Mouse (Mus musculus) cerebellum, adult (tissue): ENCODE data around the gene Prg2.
A peak's percentile ranks its signal among the peaks of the same experiment; 100 is the strongest.

Source experiments
- ATAC-seq: cut with Nextera tagmentation; 2 replicates; pipeline ENCODE4 v1.9.2; 2017; ENCODE audit warnings: mild to moderate bottlenecking, moderate library complexity, mixed read lengths; ENCODE audit not compliant: insufficient number of reproducible peaks, low FRiP score, low TSS enrichment

Gene Prg2

GRCm38 (mm10) chr2:84961300-84961699 is 19.0 kb upstream of the Prg2 start:
- no peak for ATAC-seq

GRCm38 (mm10) chr2:84961901-84962300 is 18.4 kb upstream of the Prg2 start:
- ATAC-seq: no peak

- ATAC-seq: no peak
These were observed 17.3 kb upstream of the Prg2 start for GRCm38 (mm10) chr2:84962906-84963507.

- no peak for ATAC-seq
These were observed 16.0 kb upstream of the Prg2 start for GRCm38 (mm10) chr2:84964111-84964801.

- no peak for ATAC-seq
These were observed 12.8 kb upstream of the Prg2 start for GRCm38 (mm10) chr2:84967318-84967991.

- ATAC-seq: no peak
These were observed 4.7 kb upstream of the Prg2 start for GRCm38 (mm10) chr2:84975580-84975979.

- ATAC-seq: no peak
These were observed 7.7 kb downstream of the Prg2 start, which contains the start of gene Prg3 for GRCm38 (mm10) chr2:84987930-84988329. TSS of gene Prg3 (plus strand) at chr2:84988215.

- no peak for ATAC-seq
These were observed 16.1 kb downstream of the Prg2 start for GRCm38 (mm10) chr2:84996376-84996775.

GRCm38 (mm10) chr2:84999486-85000181 is 19.4 kb downstream of the Prg2 start:
- no peak for ATAC-seq

GRCm38 (mm10) chr2:85001497-85001896 is 21.2 kb downstream of the Prg2 start:
- ATAC-seq: no peak

- ATAC-seq: no peak
These were observed 22.3 kb downstream of the Prg2 start for GRCm38 (mm10) chr2:85002575-85002974.

- ATAC-seq: no peak
These were observed 24.1 kb downstream of the Prg2 start for GRCm38 (mm10) chr2:85004341-85004740.

- ATAC-seq: no peak
These were observed 26.3 kb downstream of the Prg2 start for GRCm38 (mm10) chr2:85006600-85006999.

GRCm38 (mm10) chr2:85007729-85008128 is 27.5 kb downstream of the Prg2 start:
- ATAC-seq: no peak

GRCm38 (mm10) chr2:85009212-85009611 is 29.0 kb downstream of the Prg2 start:
- no peak for ATAC-seq

- ATAC-seq: no peak
These were observed 31.8 kb downstream of the Prg2 start for GRCm38 (mm10) chr2:85011906-85012604.

- ATAC-seq: no peak
These were observed 32.4 kb downstream of the Prg2 start for GRCm38 (mm10) chr2:85012679-85013078.

GRCm38 (mm10) chr2:85013826-85014587 is 33.7 kb downstream of the Prg2 start:
- ATAC-seq: no peak

- ATAC-seq: no peak
These were observed 34.3 kb downstream of the Prg2 start for GRCm38 (mm10) chr2:85014588-85014982.

- ATAC-seq: 0 out of 2 replicates have a peak, but pooled peaks have one; percentile 20
These were observed 41.8 kb downstream of the Prg2 start for GRCm38 (mm10) chr2:85022043-85022442.
